24 mouse cellular contexts compared by ENCODE assay signal in genomic region chrX:139812636-139813298, GRCm38 (mm10). TPM values are rescaled to one million over a fixed set of nuclear protein-coding genes. Genes with fewer than 3 reads are reported as not detected.
DNase-seq lines count a peak whose midpoint lies in the region; ATAC-seq and TF ChIP-seq lines count a peak whose summit lies in the region.
"Had no signal": no experiment of that assay in that cellular context is flagged by ENCODE, and none has a peak within 500 bp of the region (broad histone marks: within the 10 kb centered on the region; RNA-seq: fewer than 3 reads in every experiment).

No protein-coding gene starts in this region.

- WGBS in kidney, embryonic 15.5 days, result 56% methylated on average over 3 of the region's 3 CpGs
- 44% methylated on average over 3 of the region's 3 CpGs for WGBS in intestine, postnatal 0 days
- WGBS in heart, embryonic 11.5 days (ENCODE audit: insufficient replicate concordance), result 57% methylated on average over 3 of the region's 3 CpGs
- 81% methylated on average over 3 of the region's 3 CpGs for WGBS in forebrain, embryonic 12.5 days

- H3K9me3 ChIP-seq in kidney, embryonic 15.5 days (replicated peaks), result no peaks in the 10 kb centered on the region
- no peaks in the 10 kb centered on the region for H3K9me3 ChIP-seq in intestine, postnatal 0 days (ENCODE audit: control insufficient read depth)
- no peaks in the 10 kb centered on the region for H3K9me3 ChIP-seq in heart, embryonic 11.5 days (replicated peaks; ENCODE audit: control insufficient read depth, low read length)
- no peaks in the 10 kb centered on the region for H3K9me3 ChIP-seq in forebrain, embryonic 12.5 days
- H3K9me3 ChIP-seq: lung, embryonic 15.5 days; midbrain, embryonic 10.5 days had no signal

- ATAC-seq in kidney, embryonic 15.5 days (replicated peaks; ENCODE audit: low FRiP score), result no peak
- peak; percentile 81 for ATAC-seq in intestine, postnatal 0 days
- ATAC-seq in heart, embryonic 11.5 days (replicated peaks; ENCODE audit: insufficient number of reproducible peaks, low FRiP score, low TSS enrichment), result no peak
- no peak for ATAC-seq in forebrain, embryonic 12.5 days (ENCODE audit: low FRiP score)
- ATAC-seq: forebrain, postnatal 0 days had no signal

- peaks cover 54% of the 10 kb centered on the region for H3K27me3 ChIP-seq in kidney, embryonic 15.5 days
- H3K27me3 ChIP-seq in intestine, postnatal 0 days (replicated peaks; ENCODE audit: control insufficient read depth, insufficient read depth, low read length), result no peaks in the 10 kb centered on the region
- H3K27me3 ChIP-seq in heart, embryonic 11.5 days (ENCODE audit: control insufficient read depth, insufficient read depth, low read length), result no peaks in the 10 kb centered on the region
- H3K27me3 ChIP-seq in forebrain, embryonic 12.5 days, result peaks cover 36% of the 10 kb centered on the region
- H3K27me3 ChIP-seq: lung, embryonic 15.5 days had no signal

- no peak for TF ChIP-seq CTCF in intestine, postnatal 0 days (IDR thresholded peaks at IDR 0.05; ENCODE audit: low read depth)

- no peak overlapping the region for H3K9ac ChIP-seq in kidney, embryonic 15.5 days
- H3K9ac ChIP-seq in intestine, postnatal 0 days (ENCODE audit: low read depth, low read length), result no peak overlapping the region
- no peak overlapping the region for H3K9ac ChIP-seq in heart, embryonic 11.5 days (ENCODE audit: low read depth, low read length)
- H3K9ac ChIP-seq in forebrain, embryonic 12.5 days, result no peak overlapping the region
- H3K9ac ChIP-seq: forebrain, postnatal 0 days; liver, embryonic 14.5 days; lung, embryonic 15.5 days had no signal

- peak; percentile 58 for DNase-seq in kidney, adult 9 months
- peak; percentile 1 for DNase-seq in CD4-positive, CD25-positive, alpha-beta regulatory T cell, adult 2 months (ENCODE audit: low read depth, low spot score)
- peak; percentile 40 for DNase-seq in ZHBTc4 (ENCODE audit: low read depth, low spot score)
- no peak for DNase-seq in heart, postnatal 14 days
- DNase-seq: adrenal gland, postnatal 14 days; cerebellum, adult 9-11 months; forebrain, postnatal 0 days; heart, postnatal 4 days; lung, postnatal 4 days; retina, postnatal 1 day; thymus, postnatal 14 days had no signal

- no peak overlapping the region for H3K27ac ChIP-seq in kidney, embryonic 15.5 days
- peak overlapping the region; percentile 75 for H3K27ac ChIP-seq in intestine, postnatal 0 days (ENCODE audit: low read depth, low read length)
- no peak overlapping the region for H3K27ac ChIP-seq in heart, embryonic 11.5 days (ENCODE audit: low read depth, low read length)
- no peak overlapping the region for H3K27ac ChIP-seq in forebrain, embryonic 12.5 days
- H3K27ac ChIP-seq: liver, embryonic 14.5 days; lung, embryonic 15.5 days; midbrain, embryonic 10.5 days; stomach, postnatal 0 days had no signal

- H3K4me2 ChIP-seq in kidney, embryonic 15.5 days, result no peak overlapping the region
- H3K4me2 ChIP-seq in intestine, postnatal 0 days (replicated peaks; ENCODE audit: low read depth), result peak overlapping the region; percentile 51
- H3K4me2 ChIP-seq in heart, embryonic 11.5 days, result no peak overlapping the region
- no peak overlapping the region for H3K4me2 ChIP-seq in forebrain, embryonic 12.5 days
- H3K4me2 ChIP-seq: lung, embryonic 15.5 days had no signal

- H3K4me1 ChIP-seq in kidney, embryonic 15.5 days, result no peaks in the 10 kb centered on the region
- no peaks in the 10 kb centered on the region for H3K4me1 ChIP-seq in intestine, postnatal 0 days (replicated peaks; ENCODE audit: control insufficient read depth, insufficient read depth, low read length)
- H3K4me1 ChIP-seq in heart, embryonic 11.5 days (ENCODE audit: control insufficient read depth, insufficient read depth, low read length), result no peaks in the 10 kb centered on the region
- 0 out of 2 replicates have a peak, but pooled peaks cover 2% of the 10 kb centered on the region for H3K4me1 ChIP-seq in forebrain, embryonic 12.5 days
- H3K4me1 ChIP-seq: lung, embryonic 15.5 days had no signal

- H3K4me3 ChIP-seq in kidney, embryonic 15.5 days (replicated peaks), result no peak overlapping the region
- H3K4me3 ChIP-seq in intestine, postnatal 0 days (ENCODE audit: low read depth, low read length), result no peak overlapping the region
- no peak overlapping the region for H3K4me3 ChIP-seq in heart, embryonic 11.5 days (ENCODE audit: low read depth, low read length)
- H3K4me3 ChIP-seq in forebrain, embryonic 12.5 days (replicated peaks), result no peak overlapping the region
- H3K4me3 ChIP-seq: lung, embryonic 15.5 days; midbrain, embryonic 10.5 days had no signal

- intact Hi-C loops in heart, postnatal 14 days (cut with DNase I), result no loop called here

- no peaks in the 10 kb centered on the region for H3K36me3 ChIP-seq in kidney, embryonic 15.5 days
- no peaks in the 10 kb centered on the region for H3K36me3 ChIP-seq in intestine, postnatal 0 days (ENCODE audit: control insufficient read depth, insufficient read depth)
- no peaks in the 10 kb centered on the region for H3K36me3 ChIP-seq in heart, embryonic 11.5 days (ENCODE audit: control insufficient read depth, insufficient read depth, low read length)
- no peaks in the 10 kb centered on the region for H3K36me3 ChIP-seq in forebrain, embryonic 12.5 days (replicated peaks)
- H3K36me3 ChIP-seq: lung, embryonic 15.5 days; midbrain, embryonic 10.5 days had no signal

RNA-seq across cellular contexts. Expression of gene Cldn2, which starts 12.1 kb away (rescaled TPM):
- 31.2 and 31.6 TPM in 2 replicates for polyA plus RNA-seq in kidney, embryonic 15.5 days (2015; fragmentation: Nextera tagmentation; extraction: Ambion mirVana)
- 182 and 193 TPM in 2 replicates for polyA plus RNA-seq in intestine, postnatal 0 days (2015; fragmentation: Nextera tagmentation; extraction: Ambion mirVana)
- not detected in 2 replicates for polyA plus RNA-seq in heart, embryonic 11.5 days (2014; fragmentation: Nextera tagmentation; extraction: Ambion mirVana)
- total RNA-seq in heart, postnatal 14 days (2021), result not detected
- 0.11 and 0.29 TPM in 2 replicates for polyA plus RNA-seq in forebrain, embryonic 12.5 days (2016; fragmentation: Nextera tagmentation; extraction: Ambion mirVana)
- total RNA-seq: heart, postnatal 4 days had no signal
- polyA plus RNA-seq: C2C12; heart, embryonic 14.5 days had no signal

RNA-seq across cellular contexts. Expression of gene Ripply1, which starts 30.6 kb away (rescaled TPM):
- 0.42 TPM in 1 of 2 replicates, not detected in the other for polyA plus RNA-seq in kidney, embryonic 15.5 days (2015; fragmentation: Nextera tagmentation; extraction: Ambion mirVana)
- polyA plus RNA-seq in intestine, postnatal 0 days (2015; fragmentation: Nextera tagmentation; extraction: Ambion mirVana), result not detected in 2 replicates
- not detected in 2 replicates for polyA plus RNA-seq in heart, embryonic 11.5 days (2014; fragmentation: Nextera tagmentation; extraction: Ambion mirVana)
- total RNA-seq in heart, postnatal 14 days (2021), result not detected
- polyA plus RNA-seq in forebrain, embryonic 12.5 days (2016; fragmentation: Nextera tagmentation; extraction: Ambion mirVana), result not detected in 2 replicates
- total RNA-seq: adrenal gland, postnatal 14 days; forebrain, postnatal 0 days; heart, postnatal 4 days; layer of hippocampus, postnatal 14 days; left cerebral cortex, postnatal 14 days had no signal
- polyA plus RNA-seq: C2C12; forebrain, postnatal 0 days; heart, embryonic 14.5 days; lung, embryonic 15.5 days; neural tube, embryonic 11.5 days; stomach, postnatal 0 days had no signal

RNA-seq across cellular contexts. Expression of gene Morc4, which starts 58.7 kb away (rescaled TPM):
- polyA plus RNA-seq in kidney, embryonic 15.5 days (2015; fragmentation: Nextera tagmentation; extraction: Ambion mirVana), result 12.7 and 13.8 TPM in 2 replicates
- 2.5 and 3.5 TPM in 2 replicates for polyA plus RNA-seq in intestine, postnatal 0 days (2015; fragmentation: Nextera tagmentation; extraction: Ambion mirVana)
- 10.2 and 10.3 TPM in 2 replicates for polyA plus RNA-seq in heart, embryonic 11.5 days (2014; fragmentation: Nextera tagmentation; extraction: Ambion mirVana)
- 1 to 10 TPM; 4.9 to 6.1 TPM for total RNA-seq in heart, postnatal 14 days (2021)
- 5.9 and 6.1 TPM in 2 replicates for polyA plus RNA-seq in forebrain, embryonic 12.5 days (2016; fragmentation: Nextera tagmentation; extraction: Ambion mirVana)

Comparison
In these comparisons a context has a peak if more than half of its experiments do, and no peak if none do; other contexts are left out.
1. DNase-seq: peak in kidney, adult 9 months (single experiment), CD4-positive, CD25-positive, alpha-beta regulatory T cell, adult 2 months (single experiment) and ZHBTc4 (single experiment); none in heart, postnatal 14 days (0 of 2).
2. RNA of gene Cldn2, which starts 12.1 kb away (polyA plus RNA-seq): 182 to 193 TPM in intestine, postnatal 0 days and 31.2 to 31.6 TPM in kidney, embryonic 15.5 days; 0.11 to 0.29 TPM in forebrain, embryonic 12.5 days and not detected in heart, embryonic 11.5 days; every median in the first group is over 10 times any median in the second.